Mouse (Mus musculus): ENCODE data around the gene Atp2b2. TPM values are rescaled to one million over a fixed set of nuclear protein-coding genes. Genes with fewer than 3 reads are reported as not detected.
A peak's percentile ranks its signal among the peaks of the same experiment; 100 is the strongest.

The Atp2b2 gene
- polyA plus RNA-seq, 1 experiment from 2014 or later = 0.78 TPM

- H3K9me3 ChIP-seq (ENCODE audit: control insufficient read depth, low read length) = no peaks in the 10 kb centered on the region
- H3K27ac ChIP-seq (ENCODE audit: low read length) = peak overlapping the region; percentile 92
- no peak overlapping the region for H3K9ac ChIP-seq (ENCODE audit: low read depth, low read length)
- no peaks in the 10 kb centered on the region for H3K27me3 ChIP-seq (replicated peaks; ENCODE audit: control insufficient read depth, insufficient read depth, low read length)
- WGBS = 58% methylated on average over 1 of the region's 1 CpGs
- peaks cover 39% of the 10 kb centered on the region for H3K4me1 ChIP-seq (ENCODE audit: control insufficient read depth, insufficient read depth, low read length)
- no peak overlapping the region for H3K4me3 ChIP-seq (ENCODE audit: low read length)
- no peak for ATAC-seq
- no peak overlapping the region for H3K4me2 ChIP-seq (ENCODE audit: low read depth, low read length)
- no peaks in the 10 kb centered on the region for H3K36me3 ChIP-seq (ENCODE audit: control insufficient read depth, insufficient read depth, low read length)
Observed at GRCm38 (mm10) chr6:113695203-113695602, 347.2 kb downstream of the Atp2b2 start.

Small RNAs within 50 kb of the gene (microRNA-seq; reads per million reads assigned to microRNA genes)
- 0.91 reads per million for gene Mir7042

Other genes with a start within 250 kb of the Atp2b2 start
- gene Slc6a11, start 88.6 kb upstream of the Atp2b2 start, polyA plus RNA-seq (2015; fragmentation: Nextera tagmentation; extraction: Ambion mirVana) = 0.09 and 0.12 TPM in 2 replicates
- gene Slc6a1, start 240.0 kb upstream of the Atp2b2 start, polyA plus RNA-seq (2015; fragmentation: Nextera tagmentation; extraction: Ambion mirVana) = not detected in 2 replicates